Mouse (Mus musculus): Measurements from ENCODE around the gene Atp2b2. TPM values are rescaled to one million over a fixed set of nuclear protein-coding genes. Genes with fewer than 3 reads are reported as not detected.
A peak's percentile ranks its signal among the peaks of the same experiment; 100 is the strongest.

Gene Atp2b2
- polyA plus RNA-seq, 1 experiment: 105 TPM

DNA sequence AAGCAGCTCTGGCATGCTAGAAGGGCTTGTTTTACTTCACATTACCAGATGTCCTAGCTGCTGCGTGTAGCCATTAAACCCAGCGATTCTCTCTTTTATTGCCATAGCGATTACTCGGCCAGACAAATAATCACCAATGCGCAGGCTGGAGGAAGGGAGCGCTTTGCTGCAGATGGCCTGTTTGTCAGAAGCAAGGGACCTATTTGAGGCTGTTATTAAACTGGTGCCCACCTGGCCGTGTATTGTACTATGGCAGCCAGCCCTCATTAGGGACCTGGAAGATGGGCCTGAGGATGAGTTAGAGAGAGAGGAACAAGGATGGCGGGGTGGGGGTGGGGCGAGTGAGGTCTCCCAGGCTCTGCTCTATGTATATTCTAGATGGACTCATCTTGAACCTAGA is 243.1 kb downstream of the Atp2b2 start:
- H3K4me3 ChIP-seq (ENCODE audit: insufficient read depth, low read depth, low read length): no peak overlapping the region
- 28% methylated on average over 9 of the region's 9 CpGs for WGBS
- TF ChIP-seq CTCF (IDR thresholded peaks at IDR 0.05; ENCODE audit: insufficient read depth, low read depth, low read length): no peak
- H3K27ac ChIP-seq (ENCODE audit: insufficient read depth, low read depth, low read length): peak overlapping the region; percentile 4; the same call in 1 of the 2 replicates
- H3K4me1 ChIP-seq (ENCODE audit: control insufficient read depth, insufficient read depth, low read length): peaks cover 71% of the 10 kb centered on the region

- peaks cover 73% of the 10 kb centered on the region for H3K4me1 ChIP-seq (ENCODE audit: control insufficient read depth, insufficient read depth, low read length)
- H3K27ac ChIP-seq (ENCODE audit: insufficient read depth, low read depth, low read length): peak overlapping the region; percentile 97
- WGBS: 20% methylated on average over 2 of the region's 2 CpGs
- no peak overlapping the region for H3K4me3 ChIP-seq (ENCODE audit: insufficient read depth, low read depth, low read length)
- TF ChIP-seq CTCF (IDR thresholded peaks at IDR 0.05; ENCODE audit: insufficient read depth, low read depth, low read length) (no peak), POLR2A (IDR thresholded peaks at IDR 0.05; ENCODE audit: insufficient read depth, low read depth, low read length) (no peak)
Observed at GRCm38 (mm10) chr6:113798921-113799320, 243.5 kb downstream of the Atp2b2 start.

DNA sequence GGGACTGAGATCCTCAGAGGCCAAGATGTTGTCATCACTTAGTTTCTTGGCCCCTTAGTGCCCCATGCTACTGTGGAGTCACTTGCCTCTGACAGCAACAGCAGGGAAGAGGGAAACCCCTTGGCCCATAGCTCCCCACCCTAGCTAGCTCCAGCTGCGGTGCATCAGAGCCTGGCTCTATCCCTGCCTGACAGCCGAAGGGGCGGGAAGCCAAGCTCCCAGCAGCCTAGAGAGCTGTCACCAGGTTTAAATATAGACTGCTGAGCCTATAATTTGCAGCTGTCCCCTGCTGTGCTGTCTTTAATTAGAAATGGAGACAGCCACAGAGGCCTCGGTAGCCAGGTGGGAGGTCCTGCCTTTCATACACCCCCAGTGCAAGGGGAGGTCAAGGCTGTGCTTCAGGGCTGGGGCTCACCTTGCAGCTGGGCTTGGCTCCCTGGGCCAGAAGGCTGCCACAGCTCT is 247.1 kb downstream of the Atp2b2 start:
- 4% methylated on average over 4 of the region's 4 CpGs for WGBS

DNA sequence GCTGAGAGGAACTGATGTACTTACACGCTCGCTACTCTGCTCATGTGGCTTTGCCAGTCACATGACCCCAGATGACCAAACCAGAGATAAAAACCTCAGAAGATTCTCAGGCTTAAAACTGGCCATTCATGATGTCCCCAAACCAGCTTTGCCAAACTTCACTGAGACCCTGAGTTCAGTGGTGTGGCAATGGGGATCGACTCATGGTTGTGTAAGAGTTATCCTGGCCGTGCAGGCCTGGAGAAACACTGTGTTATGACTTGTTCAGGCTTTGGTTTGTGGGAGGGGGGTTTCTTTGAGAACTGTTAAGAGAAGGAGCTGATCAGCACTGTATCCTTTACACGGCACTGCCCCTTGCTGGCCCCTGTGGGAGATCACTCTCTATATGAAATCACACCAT is 250.0 kb downstream of the Atp2b2 start:
- Histone ChIP-seq H3K27ac (ENCODE audit: insufficient read depth, low read depth, low read length) (peak overlapping the region; percentile 49; the same call in 1 of the 2 replicates), H3K4me3 (ENCODE audit: insufficient read depth, low read depth, low read length) (no peak overlapping the region), H3K4me1 (ENCODE audit: control insufficient read depth, insufficient read depth, low read length) (peaks cover 63% of the 10 kb centered on the region)
- TF ChIP-seq CTCF (IDR thresholded peaks at IDR 0.05; ENCODE audit: insufficient read depth, low read depth, low read length) (no peak), POLR2A (IDR thresholded peaks at IDR 0.05; ENCODE audit: insufficient read depth, low read depth, low read length) (no peak)
- 66% methylated on average over 5 of the region's 5 CpGs for WGBS

More for the DNA sequence above, 247.1 kb downstream of the Atp2b2 start:
- peaks cover 68% of the 10 kb centered on the region for H3K4me1 ChIP-seq (ENCODE audit: control insufficient read depth, insufficient read depth, low read length)
- no peak overlapping the region for H3K4me3 ChIP-seq (ENCODE audit: insufficient read depth, low read depth, low read length)
- TF ChIP-seq POLR2A (IDR thresholded peaks at IDR 0.05; ENCODE audit: insufficient read depth, low read depth, low read length) (no peak), CTCF (IDR thresholded peaks at IDR 0.05; ENCODE audit: insufficient read depth, low read depth, low read length) (no peak)
- H3K27ac ChIP-seq (ENCODE audit: insufficient read depth, low read depth, low read length): peak overlapping the region; percentile 97

DNA sequence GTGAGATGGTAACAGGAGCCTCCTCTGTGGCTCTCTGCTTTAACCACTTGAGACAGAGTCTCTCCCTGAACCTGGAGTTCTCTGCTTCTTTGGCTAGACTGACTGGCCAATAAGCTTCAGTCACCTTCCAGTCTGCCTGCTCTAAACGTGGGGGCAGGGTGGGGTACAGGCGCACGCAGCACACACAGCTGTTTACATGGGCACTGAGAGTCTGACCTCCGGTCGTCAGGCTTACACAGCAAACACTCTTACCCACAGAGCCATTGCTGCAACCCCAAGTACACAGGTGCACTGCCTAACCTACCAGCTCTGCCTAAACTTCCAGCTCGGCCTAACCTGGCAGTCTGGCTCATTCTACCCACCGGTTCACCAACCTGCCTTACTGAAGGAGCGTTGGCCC is 251.4 kb downstream of the Atp2b2 start:
- peaks cover 56% of the 10 kb centered on the region for H3K4me1 ChIP-seq (ENCODE audit: control insufficient read depth, insufficient read depth, low read length)
- H3K4me3 ChIP-seq (ENCODE audit: insufficient read depth, low read depth, low read length): no peak overlapping the region
- TF ChIP-seq POLR2A (IDR thresholded peaks at IDR 0.05; ENCODE audit: insufficient read depth, low read depth, low read length) (no peak), CTCF (IDR thresholded peaks at IDR 0.05; ENCODE audit: insufficient read depth, low read depth, low read length) (no peak)
- 76% methylated on average over 8 of the region's 8 CpGs for WGBS
- H3K27ac ChIP-seq (ENCODE audit: insufficient read depth, low read depth, low read length): peak overlapping the region; percentile 40; the same call in 1 of the 2 replicates

DNA sequence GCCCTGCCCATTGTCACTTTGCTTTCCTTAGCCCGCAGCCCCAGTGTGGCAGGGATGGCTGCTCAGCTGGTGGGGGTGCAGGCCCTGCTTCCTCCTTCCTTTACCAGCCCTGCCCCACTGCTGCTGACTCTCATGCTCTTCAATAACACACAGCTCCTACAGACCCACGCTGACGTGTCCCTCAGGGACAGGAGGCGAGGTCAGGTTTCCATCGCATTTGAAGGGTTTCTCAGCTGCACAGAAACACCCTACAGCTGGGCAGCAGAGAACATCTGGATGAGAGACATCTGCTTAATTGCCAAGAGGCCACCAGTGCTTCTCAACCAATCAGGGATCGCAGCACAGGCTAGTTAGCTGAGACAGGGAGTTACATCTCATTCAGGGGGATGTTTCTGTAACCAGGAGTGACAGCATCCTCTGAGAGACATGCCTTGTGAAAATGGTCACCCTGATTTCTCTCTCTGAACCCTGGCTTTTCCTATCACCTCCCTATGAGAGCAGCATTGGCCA is 254.9 kb downstream of the Atp2b2 start:
- H3K27ac ChIP-seq (ENCODE audit: insufficient read depth, low read depth, low read length): peak overlapping the region; percentile 27
- peaks cover 40% of the 10 kb centered on the region for H3K4me1 ChIP-seq (ENCODE audit: control insufficient read depth, insufficient read depth, low read length)
- 22% methylated on average over 6 of the region's 6 CpGs for WGBS
- H3K4me3 ChIP-seq (ENCODE audit: insufficient read depth, low read depth, low read length): no peak overlapping the region
- TF ChIP-seq CTCF (IDR thresholded peaks at IDR 0.05; ENCODE audit: insufficient read depth, low read depth, low read length) (no peak), POLR2A (IDR thresholded peaks at IDR 0.05; ENCODE audit: insufficient read depth, low read depth, low read length) (no peak)

- no peak overlapping the region for H3K27ac ChIP-seq (ENCODE audit: insufficient read depth, low read depth, low read length)
- TF ChIP-seq CTCF (IDR thresholded peaks at IDR 0.05; ENCODE audit: insufficient read depth, low read depth, low read length) (no peak), POLR2A (IDR thresholded peaks at IDR 0.05; ENCODE audit: insufficient read depth, low read depth, low read length) (no peak)
- H3K4me1 ChIP-seq (ENCODE audit: control insufficient read depth, insufficient read depth, low read length): peaks cover 39% of the 10 kb centered on the region
- 82% methylated on average over 7 of the region's 7 CpGs for WGBS
- no peak overlapping the region for H3K4me3 ChIP-seq (ENCODE audit: insufficient read depth, low read depth, low read length)
Observed at GRCm38 (mm10) chr6:113785658-113786057, 256.8 kb downstream of the Atp2b2 start.

DNA sequence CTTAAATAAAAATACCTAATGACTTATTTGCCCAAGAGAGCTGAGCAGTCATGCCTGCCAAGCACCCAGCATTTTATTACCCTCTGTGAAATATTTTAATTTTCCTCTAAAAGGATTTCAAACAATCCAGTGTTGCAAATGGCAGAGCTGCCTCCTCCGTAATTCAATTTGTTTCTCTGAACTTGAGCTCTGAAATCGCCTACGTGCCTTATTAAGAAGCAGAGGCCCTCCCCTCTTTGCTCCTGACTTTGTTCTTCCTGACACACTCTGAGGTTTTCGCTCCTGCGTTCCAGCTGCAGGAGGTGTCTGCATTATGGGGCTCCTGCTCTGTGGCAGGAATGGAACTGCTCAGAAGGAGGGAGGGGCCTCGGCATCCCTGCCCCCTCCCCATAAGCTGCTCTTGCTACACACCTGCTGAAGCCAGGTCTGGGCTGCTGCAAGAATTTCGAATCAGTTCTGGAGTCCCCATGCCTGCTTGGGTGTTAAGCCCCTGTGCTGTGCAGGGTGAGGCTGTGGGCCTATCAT is 264.1 kb downstream of the Atp2b2 start:
- Histone ChIP-seq H3K4me3 (ENCODE audit: insufficient read depth, low read depth, low read length) (no peak overlapping the region), H3K27ac (ENCODE audit: insufficient read depth, low read depth, low read length) (peak overlapping the region; percentile 58), H3K4me1 (ENCODE audit: control insufficient read depth, insufficient read depth, low read length) (peaks cover 42% of the 10 kb centered on the region)
- no peak for TF ChIP-seq POLR2A (IDR thresholded peaks at IDR 0.05; ENCODE audit: insufficient read depth, low read depth, low read length)
- 24% methylated on average over 7 of the region's 7 CpGs for WGBS

GRCm38 (mm10) chr6:113768804-113769203 is 273.6 kb downstream of the Atp2b2 start:
- TF ChIP-seq POLR2A (IDR thresholded peaks at IDR 0.05; ENCODE audit: insufficient read depth, low read depth, low read length): no peak
- 50% methylated on average over 11 of the region's 11 CpGs for WGBS
- Histone ChIP-seq H3K27ac (ENCODE audit: insufficient read depth, low read depth, low read length) (peak overlapping the region; percentile 38; the same call in 1 of the 2 replicates), H3K4me1 (ENCODE audit: control insufficient read depth, insufficient read depth, low read length) (peaks cover 8% of the 10 kb centered on the region), H3K4me3 (ENCODE audit: insufficient read depth, low read depth, low read length) (no peak overlapping the region)

- peak; percentile 55 for TF ChIP-seq CTCF (IDR thresholded peaks at IDR 0.05; ENCODE audit: insufficient read depth, low read depth, low read length)
- TF ChIP-seq POLR2A (IDR thresholded peaks at IDR 0.05; ENCODE audit: insufficient read depth, low read depth, low read length): no peak
- H3K4me3 ChIP-seq (ENCODE audit: insufficient read depth, low read depth, low read length): no peak overlapping the region
- WGBS: 22% methylated on average over 7 of the region's 7 CpGs
- H3K4me1 ChIP-seq (ENCODE audit: control insufficient read depth, insufficient read depth, low read length): no peaks in the 10 kb centered on the region
- H3K27ac ChIP-seq (ENCODE audit: insufficient read depth, low read depth, low read length): no peak overlapping the region
Observed at GRCm38 (mm10) chr6:113761644-113762043, 280.8 kb downstream of the Atp2b2 start.

All from olfactory bulb, adult 2 months (tissue).